Mouse (Mus musculus): ENCODE data around the gene Cd55.
"Not testable (repeated sequence)": the region's sequence is repeated elsewhere in the genome, so short reads cannot be mapped to it uniquely, and the experiment has no call there.

Cd55 gene

GRCm38 (mm10) chr1:130422664-130423111, 39.9 kb downstream of the Cd55 start, which contains the start of gene Cd55b:
Gene Cd55b, minus strand, starts transcription at chr1:130423009.
- no peak for DNase-seq (ENCODE audit: low spot score in 2 of 2)

- not testable (repeated sequence) for DNase-seq (ENCODE audit: low spot score in 2 of 2)
These were observed 40.5 kb downstream of the Cd55 start for GRCm38 (mm10) chr1:130422033-130422432.

GRCm38 (mm10) chr1:130397109-130397508, 65.4 kb downstream of the Cd55 start:
- not testable (repeated sequence) for DNase-seq (ENCODE audit: low spot score in 2 of 2)

All from spleen, postnatal 36 days (tissue).